Mouse (Mus musculus) MEL (cell line): Measurements from ENCODE around the gene Abcb9. TPM values are rescaled to one million over a fixed set of nuclear protein-coding genes. Genes with fewer than 3 reads are reported as not detected.

ENCODE experiments used
- BHLHE40 ChIP-seq: IDR thresholded peaks from 2 replicates; pipeline ENCODE4 v1.6.1; 2012; ENCODE audit warnings: low read depth, mild to moderate bottlenecking, inconsistent platforms, low read length, improper control_type of control experiment, borderline replicate concordance
- E2F4 ChIP-seq: IDR thresholded peaks from 2 replicates; pipeline ENCODE4 v1.6.1; 2011; ENCODE audit warnings: low read depth, low read length, improper control_type of control experiment, borderline replicate concordance
- ELF1 ChIP-seq: IDR thresholded peaks from 2 replicates; pipeline ENCODE4 v1.6.1; 2014; ENCODE audit warnings: low read depth, mild to moderate bottlenecking, inconsistent platforms, low read length, improper control_type of control experiment, moderate library complexity
- EP300 ChIP-seq, 2 experiments: IDR thresholded peaks; 2 replicates each; pipeline ENCODE4 v1.6.1; 2011; ENCODE audit warnings: improper control_type of control experiment in 2 of 2, low read length in 2 of 2, low read depth in 1 of 2, mild to moderate bottlenecking in 1 of 2
- GATA1 ChIP-seq: IDR thresholded peaks from 2 replicates; pipeline ENCODE4 v1.6.1; 2011; ENCODE audit warnings: low read depth, low read length, improper control_type of control experiment
- HCFC1 ChIP-seq: IDR thresholded peaks from 2 replicates; pipeline ENCODE4 v1.6.1; 2012; ENCODE audit warnings: low read depth, mild to moderate bottlenecking, inconsistent platforms, low read length, improper control_type of control experiment, moderate library complexity
- JUND ChIP-seq: IDR thresholded peaks from 2 replicates; pipeline ENCODE4 v1.6.1; 2011; ENCODE audit warnings: low read depth, mild to moderate bottlenecking, improper control_type of control experiment, low read length
- MAFK ChIP-seq: IDR thresholded peaks from 2 replicates; pipeline ENCODE4 v1.6.1; 2011; ENCODE audit warnings: low read depth, mild to moderate bottlenecking, low read length, improper control_type of control experiment, borderline replicate concordance
- MAX ChIP-seq: IDR thresholded peaks from 2 replicates; pipeline ENCODE4 v1.6.1; 2011; ENCODE audit warnings: low read length, improper control_type of control experiment
- MXI1 ChIP-seq: IDR thresholded peaks from 2 replicates; pipeline ENCODE4 v1.6.1; 2011; ENCODE audit warnings: mild to moderate bottlenecking, low read depth, low read length, improper control_type of control experiment
- NELFE ChIP-seq: IDR thresholded peaks from 2 replicates; pipeline ENCODE4 v1.6.1; 2011; ENCODE audit warnings: low read depth, low read length, improper control_type of control experiment
- POLR2A ChIP-seq, 2 experiments: IDR thresholded peaks; 2 replicates each; pipeline ENCODE4 v1.6.1; 2011 to 2012; ENCODE audit warnings: low read length in 2 of 2, mild to moderate bottlenecking in 2 of 2, control low read depth in 1 of 2, improper control_type of control experiment in 1 of 2, low read depth in 1 of 2, moderate library complexity in 1 of 2; ENCODE audit not compliant: control insufficient read depth in 1 of 2, insufficient read depth in 1 of 2, poor library complexity in 1 of 2
- POLR2AphosphoS2 ChIP-seq: IDR thresholded peaks from 2 replicates; pipeline ENCODE4 v1.6.1; 2011; ENCODE audit warnings: low read length, improper control_type of control experiment
- RAD21 ChIP-seq: IDR thresholded peaks from 2 replicates; pipeline ENCODE4 v1.6.1; 2011; ENCODE audit warnings: mild to moderate bottlenecking, low read depth, low read length, improper control_type of control experiment
- SIN3A ChIP-seq: IDR thresholded peaks from 2 replicates; pipeline ENCODE4 v1.6.1; 2012; ENCODE audit warnings: low read length, improper control_type of control experiment, inconsistent platforms
- SMC3 ChIP-seq: IDR thresholded peaks from 2 replicates; pipeline ENCODE4 v1.6.1; 2011; ENCODE audit warnings: low read depth, low read length, improper control_type of control experiment
- TAL1 ChIP-seq: IDR thresholded peaks from 2 replicates; pipeline ENCODE4 v1.6.1; 2012; ENCODE audit warnings: mild to moderate bottlenecking, inconsistent platforms, low read length, moderate library complexity, mixed read lengths
- UBTF ChIP-seq: IDR thresholded peaks from 2 replicates; pipeline ENCODE4 v1.6.1; 2012; ENCODE audit warnings: low read depth, mild to moderate bottlenecking, inconsistent platforms, low read length, improper control_type of control experiment, moderate library complexity, borderline replicate concordance; ENCODE audit not compliant: insufficient read depth
- USF2 ChIP-seq, 2 experiments: IDR thresholded peaks; 2 replicates each; pipeline ENCODE4 v1.6.1; 2011 to 2012; ENCODE audit warnings: improper control_type of control experiment in 2 of 2, low read length in 2 of 2, borderline replicate concordance in 1 of 2, inconsistent platforms in 1 of 2, low read depth in 1 of 2, mild to moderate bottlenecking in 1 of 2; ENCODE audit not compliant: insufficient read depth in 1 of 2
- ZC3H11A ChIP-seq: IDR thresholded peaks from 2 replicates; pipeline ENCODE4 v1.6.1; 2012; ENCODE audit warnings: low read depth, mild to moderate bottlenecking, inconsistent platforms, low read length, improper control_type of control experiment
- ZKSCAN1 ChIP-seq: IDR thresholded peaks from 2 replicates; pipeline ENCODE4 v1.6.1; 2012; ENCODE audit warnings: low read depth, mild to moderate bottlenecking, inconsistent platforms, low read length, improper control_type of control experiment, moderate library complexity
- ZMIZ1 ChIP-seq: IDR thresholded peaks from 2 replicates; pipeline ENCODE4 v1.6.1; 2012; ENCODE audit warnings: low read depth, mild to moderate bottlenecking, inconsistent platforms, low read length, improper control_type of control experiment, moderate library complexity
- polyA plus RNA-seq, 2 experiments: library from polyadenylated mRNA; stranded (reverse) in 1 of 2; unstranded in 1 of 2; fragments of >175 nt in 1 of 2; fragments of >200 nt in 1 of 2; gene quantifications; 2 replicates each; pipeline versions ENCODE4 v1.2.1 to v1.2.4; 2012; ENCODE audit warnings: low replicate concordance in 2 of 2, low read depth in 1 of 2; ENCODE audit not compliant: insufficient read length in 2 of 2, insufficient read depth in 1 of 2, missing spikeins in 1 of 2
- total RNA-seq: library from RNA; depleted of rRNA; stranded (reverse); fragments of 300-350 nt; gene quantifications from 2 replicates; pipeline ENCODE4 v1.2.3, GENCODE M21; 2012

The Abcb9 gene
- total and polyA plus RNA-seq, 3 experiments = 2.4 to 8.1 TPM; not detected in 1

GRCm38 (mm10) chr5:124050095-124051050 lies 45.2 kb downstream of the Abcb9 start (continued):
- TF ChIP-seq TAL1 = no peak
- TF ChIP-seq EP300 (IDR thresholded peaks at IDR 0.05; ENCODE audit: low read depth in 1 of 2, low read length in 2 of 2) = peak; percentile 7 to 42; a peak in 1 of 4 replicates
- peak; percentile 45; the same call in 1 of the 2 replicates for TF ChIP-seq MXI1
- TF ChIP-seq NELFE = peak; percentile 64
- peak; percentile 15 for TF ChIP-seq SIN3A
- TF ChIP-seq HCFC1 = no peak; the same call in none of the 2 replicates
- TF ChIP-seq ZKSCAN1 = no peak
- 0 out of 2 replicates have a peak, but pooled peaks have one; percentile 21 for TF ChIP-seq JUND
- TF ChIP-seq E2F4 = no peak
- TF ChIP-seq RAD21 = no peak
- TF ChIP-seq ELF1 = peak; percentile 43
- 0 out of 2 replicates have a peak, but pooled peaks have one; percentile 5 for TF ChIP-seq BHLHE40
- no peak; the same call in 1 of the 2 replicates for TF ChIP-seq GATA1
- no peak for TF ChIP-seq MAFK
- no peak for TF ChIP-seq USF2 (IDR thresholded peaks at IDR 0.05; ENCODE audit: borderline replicate concordance in 1 of 2, insufficient read depth in 1 of 2, low read depth in 1 of 2, low read length in 2 of 2)
- TF ChIP-seq ZMIZ1 = peak; percentile 28; the same call in 1 of the 2 replicates
- TF ChIP-seq UBTF = no peak
- TF ChIP-seq MAX = peak; percentile 60; the same call in 1 of the 2 replicates
- TF ChIP-seq ZC3H11A = no peak
- TF ChIP-seq POLR2A (IDR thresholded peaks at IDR 0.05; ENCODE audit: control insufficient read depth in 1 of 2, insufficient read depth in 1 of 2, low read depth in 1 of 2, low read length in 2 of 2, poor library complexity in 1 of 2) = peak; percentile 25 to 68; a peak in 3 of 4 replicates
- TF ChIP-seq SMC3 = no peak
- TF ChIP-seq POLR2AphosphoS2 = no peak
